Mouse (Mus musculus) heart, adult 2 months (tissue): Measurements from ENCODE around the gene Dyrk1b. TPM values are rescaled to one million over a fixed set of nuclear protein-coding genes. Genes with fewer than 3 reads are reported as not detected.
"Not testable (repeated sequence)": the region's sequence is repeated elsewhere in the genome, so short reads cannot be mapped to it uniquely, and the experiment has no call there.

Experiments
- DNase-seq, 2 experiments: peaks; one replicate each; pipeline ENCODE4 v3.0.0; 2021
- H3K27ac ChIP-seq: fragments of 200-600 bp; 2 replicates; pipeline ENCODE4 v1.8.1; 2022
- H3K27me3 ChIP-seq: fragments of 200-500 bp; 2 replicates; pipeline ENCODE4 v1.6.1; 2012; ENCODE audit warnings: mild to moderate bottlenecking, low read length, inconsistent platforms, mixed read lengths; ENCODE audit not compliant: control insufficient read depth, insufficient read depth
- H3K36me3 ChIP-seq: fragments of 200-500 bp; 2 replicates; pipeline ENCODE4 v1.6.1; 2012; ENCODE audit warnings: low read length, inconsistent platforms; ENCODE audit not compliant: control insufficient read depth, insufficient read depth
- H3K4me1 ChIP-seq: fragments of 200-500 bp; 2 replicates; pipeline ENCODE4 v1.6.1; 2011; ENCODE audit warnings: low read length; ENCODE audit not compliant: control insufficient read depth, insufficient read depth
- H3K4me3 ChIP-seq: fragments of 200-600 bp; 2 replicates; pipeline ENCODE4 v1.8.1; 2022
- H3K79me2 ChIP-seq: fragments of 200-500 bp; replicated peaks from 2 replicates; pipeline ENCODE4 v1.6.1; 2012; ENCODE audit warnings: mild to moderate bottlenecking, inconsistent platforms, low read length, moderate library complexity, mixed read lengths; ENCODE audit not compliant: control insufficient read depth, insufficient read depth
- H3K9ac ChIP-seq: fragments of 200-500 bp; 2 replicates; pipeline ENCODE4 v1.6.1; 2012; ENCODE audit warnings: low read depth, mild to moderate bottlenecking, control low read depth, inconsistent platforms, low read length, mixed read lengths
- CTCF ChIP-seq: fragments of 200-600 bp; IDR thresholded peaks from 2 replicates; pipeline ENCODE4 v1.8.1; 2022; ENCODE audit warnings: antibody characterized with exemption, mild to moderate bottlenecking, moderate library complexity
- EP300 ChIP-seq: fragments of 200-500 bp; IDR thresholded peaks from 2 replicates; pipeline ENCODE4 v1.6.1; 2011; ENCODE audit warnings: low read depth, low read length, control low read depth; ENCODE audit not compliant: insufficient read depth
- POLR2A ChIP-seq: fragments of 200-500 bp; IDR thresholded peaks from 2 replicates; pipeline ENCODE4 v1.6.1; 2011; ENCODE audit warnings: mild to moderate bottlenecking, low read depth, low read length, control low read depth; ENCODE audit not compliant: insufficient read depth
- WGBS: fragments of 180-500 bp; shearing (Covaris S2); methylation state at CpG from one replicate; pipeline ENCODE4 v1.1.7; 2018; 5-methylcytosine and 5-hydroxymethylcytosine counted together
- intact Hi-C: fragments of 180-260 bp; cut with DNase I; formaldehyde crosslinking; loops from one replicate; pipeline ENCODE4 v1.15.1; 2025
- long read RNA-seq: library from polyadenylated mRNA; stranded (forward); transcript quantifications from one replicate; pipeline ENCODE4 v2.0.0, GENCODE M21; 2021
- polyA plus RNA-seq: library from polyadenylated mRNA; depleted of rRNA; stranded (reverse); fragments of >200 nt; gene quantifications from 2 replicates; pipeline ENCODE4 v1.2.3, GENCODE M21; 2012; rRNA removed
- total RNA-seq, 2 experiments: library from RNA; stranded (reverse); gene quantifications; 2 replicates each; pipeline ENCODE4 v1.2.3; 2021

Dyrk1b gene
- total RNA-seq (10 to 100 TPM; 28.0 to 28.3 TPM), polyA plus RNA-seq (24.1 and 30.1 TPM in 2 replicates)
- long read RNA-seq, partial matches to known transcripts, result 3 of 7 reads
- long read RNA-seq, other reads (novel, unspliced or antisense), result 1 of 7 reads

- TF ChIP-seq CTCF (no peak), POLR2A (peak; percentile 69), EP300 (peak; percentile 66)
- Histone ChIP-seq H3K79me2 (peaks cover 3% of the 10 kb centered on the region), H3K27me3 (no peaks in the 10 kb centered on the region), H3K36me3 (no peaks in the 10 kb centered on the region), H3K4me1 (peaks cover 2% of the 10 kb centered on the region; the same call in 1 of the 2 replicates), H3K9ac (peak within 1 kb of the TSS; percentile 98), H3K27ac (peak within 1 kb of the TSS; percentile 95), H3K4me3 (peak within 1 kb of the TSS; percentile 93)
- intact Hi-C loops, result no loop called here
- DNase-seq, result peak; percentile 99
- under 1% methylated on average over 25 of the region's 25 CpGs for WGBS
Observed at GRCm38 (mm10) chr7:28179228-28179627, at the start of gene Dyrk1b. Dyrk1b (plus strand) TSS chr7:28179469.

- intact Hi-C loops, result no loop called here
- H3K36me3 ChIP-seq, result no peaks in the 10 kb centered on the region
- H3K79me2 ChIP-seq, result no peaks in the 10 kb centered on the region
- WGBS, result 60% methylated on average over 5 of the region's 5 CpGs
- no peaks in the 10 kb centered on the region for H3K4me1 ChIP-seq
- DNase-seq, result no peak
- H3K4me3 ChIP-seq, result no peak overlapping the region
- TF ChIP-seq CTCF (peak; percentile 63), EP300 (no peak)
- no peak overlapping the region for H3K27ac ChIP-seq
- no peaks in the 10 kb centered on the region for H3K27me3 ChIP-seq
- no peak overlapping the region for H3K9ac ChIP-seq
Observed at GRCm38 (mm10) chr7:28137613-28138012, 41.7 kb upstream of the Dyrk1b start.

DNA sequence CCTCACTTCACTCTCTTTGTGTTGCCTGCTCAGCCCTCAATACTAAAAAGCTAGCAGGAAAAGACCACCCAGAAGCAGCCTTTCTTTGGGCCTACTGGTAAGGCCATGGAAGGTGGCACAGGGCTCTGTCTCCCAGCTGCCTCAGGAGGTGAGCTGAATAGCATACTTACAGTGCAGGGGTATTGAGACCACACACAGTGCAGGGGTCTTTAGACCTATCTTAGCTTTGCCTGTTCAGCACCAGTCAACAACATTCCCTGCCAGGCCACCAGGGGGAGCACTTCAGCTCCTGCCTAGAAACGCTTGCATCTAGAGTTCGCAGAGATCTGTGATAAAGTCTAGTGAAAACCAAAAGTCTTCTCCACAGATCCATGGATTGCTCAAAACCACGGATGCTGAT is 31.0 kb upstream of the Dyrk1b start:
- Histone ChIP-seq H3K27me3 (no peaks in the 10 kb centered on the region; the same call in 1 of the 2 replicates), H3K27ac (no peak overlapping the region), H3K4me1 (no peaks in the 10 kb centered on the region), H3K36me3 (no peaks in the 10 kb centered on the region), H3K79me2 (no peaks in the 10 kb centered on the region), H3K4me3 (no peak overlapping the region), H3K9ac (no peak overlapping the region)
- 10% methylated on average over 3 of the region's 3 CpGs for WGBS
- TF ChIP-seq POLR2A, result no peak
- peak; percentile 98 for TF ChIP-seq CTCF
- 0 out of 2 replicates have a peak, but pooled peaks have one; percentile 31 for TF ChIP-seq EP300
- intact Hi-C loops, result loop anchor here (1.0 to 5.0 kb wide), 4 partner anchors 20 to 151 kb away; partner anchors contain the start of gene Psmc4
- DNase-seq, result peak; percentile 44 to 77

- no peak overlapping the region for H3K4me3 ChIP-seq
- no peaks in the 10 kb centered on the region; the same call in 1 of the 2 replicates for H3K27me3 ChIP-seq
- H3K9ac ChIP-seq, result no peak overlapping the region
- DNase-seq, result no peak
- H3K27ac ChIP-seq, result no peak overlapping the region
- WGBS, result 65% methylated on average over 1 of the region's 1 CpGs
- no peaks in the 10 kb centered on the region for H3K36me3 ChIP-seq
- intact Hi-C loops, result loop anchor here (2.0 to 5.0 kb wide), 2 partner anchors 65 to 98 kb away; partner anchors contain the start of gene Psmc4
- no peak for TF ChIP-seq CTCF
- no peak for TF ChIP-seq POLR2A
- TF ChIP-seq EP300, result no peak
- no peaks in the 10 kb centered on the region for H3K79me2 ChIP-seq
- no peaks in the 10 kb centered on the region for H3K4me1 ChIP-seq
Observed at GRCm38 (mm10) chr7:28149841-28150240, 29.4 kb upstream of the Dyrk1b start.

- TF ChIP-seq POLR2A, result no peak
- peak; percentile 60 for TF ChIP-seq CTCF
- TF ChIP-seq EP300, result no peak
- no peaks in the 10 kb centered on the region for H3K36me3 ChIP-seq
- no peak overlapping the region for H3K9ac ChIP-seq
- H3K4me3 ChIP-seq, result no peak overlapping the region
- 14% methylated on average over 13 of the region's 13 CpGs for WGBS
- no peaks in the 10 kb centered on the region for H3K4me1 ChIP-seq
- no peak overlapping the region for H3K27ac ChIP-seq
- H3K79me2 ChIP-seq, result no peaks in the 10 kb centered on the region
- no peaks in the 10 kb centered on the region for H3K27me3 ChIP-seq
- peak in 1 of 2 experiments; percentile 34 for DNase-seq
- intact Hi-C loops, result no loop called here
Observed at GRCm38 (mm10) chr7:28151584-28152221, 27.6 kb upstream of the Dyrk1b start.

DNA sequence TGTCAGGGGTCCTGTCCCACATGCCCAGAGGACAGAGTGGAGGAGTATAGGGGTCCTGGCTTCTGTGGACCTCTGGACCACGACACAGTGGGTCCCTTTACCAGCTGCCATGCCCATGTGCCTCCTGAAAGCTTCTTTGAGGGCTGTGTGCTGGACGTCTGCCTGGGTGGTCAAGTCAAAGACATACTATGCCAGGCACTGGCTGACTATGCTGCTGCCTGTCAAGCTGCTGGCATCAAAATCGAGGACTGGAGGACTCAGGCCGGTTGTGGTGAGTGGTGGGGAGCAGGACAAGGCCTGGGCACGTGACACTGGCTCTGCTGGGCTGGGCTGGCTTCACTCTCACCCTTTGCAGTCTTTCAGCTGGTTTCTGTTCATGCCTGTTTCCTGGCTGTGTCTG is 25.7 kb upstream of the Dyrk1b start:
- H3K27ac ChIP-seq, H3K4me3 ChIP-seq: not testable (repeated sequence)

More for the DNA sequence above, 25.7 kb upstream of the Dyrk1b start:
- intact Hi-C loops, H3K4me1 ChIP-seq, H3K27me3 ChIP-seq, H3K9ac ChIP-seq, H3K79me2 ChIP-seq, H3K36me3 ChIP-seq, DNase-seq: not testable (repeated sequence)
- 15% methylated on average over 5 of the region's 5 CpGs for WGBS
